Mouse (Mus musculus): ENCODE measurements at regions not wholly inside any gene's neighbourhood (a gene's known extent, or its start where the extent isn't known, plus 50 kb on each side); places are given as distances from the start of the nearest gene placed in this dataset.
"Not testable (repeated sequence)": the region's sequence is repeated elsewhere in the genome, so short reads cannot be mapped to it uniquely, and the experiment has no call there.

GRCm38 (mm10) chr3:78573299-78573698 lies 713.0 kb downstream of the Rapgef2 start:
- no peak for DNase-seq (ENCODE audit: low spot score in 2 of 2)

GRCm38 (mm10) chr3:78564926-78565325 lies 721.4 kb downstream of the Rapgef2 start:
- not testable (repeated sequence) for DNase-seq (ENCODE audit: low spot score in 2 of 2)
